Mouse (Mus musculus) G1E (cell line): Measurements from ENCODE around the gene Ttc14.

Experiments used
- CTCF ChIP-seq: IDR thresholded peaks from 2 replicates; pipeline ENCODE4 v1.5.1; 2012; ENCODE audit warnings: low read depth, low read length, inconsistent platforms, mixed read lengths
- GATA2 ChIP-seq: IDR thresholded peaks from 2 replicates; pipeline ENCODE4 v1.6.1; 2012; ENCODE audit warnings: low read depth, low read length, inconsistent platforms, borderline replicate concordance
- TAL1 ChIP-seq: conservative IDR thresholded peaks from 2 replicates; pipeline ENCODE4 v1.6.1; 2012; ENCODE audit warnings: low read depth, low read length, inconsistent platforms, mixed read lengths

DNA sequence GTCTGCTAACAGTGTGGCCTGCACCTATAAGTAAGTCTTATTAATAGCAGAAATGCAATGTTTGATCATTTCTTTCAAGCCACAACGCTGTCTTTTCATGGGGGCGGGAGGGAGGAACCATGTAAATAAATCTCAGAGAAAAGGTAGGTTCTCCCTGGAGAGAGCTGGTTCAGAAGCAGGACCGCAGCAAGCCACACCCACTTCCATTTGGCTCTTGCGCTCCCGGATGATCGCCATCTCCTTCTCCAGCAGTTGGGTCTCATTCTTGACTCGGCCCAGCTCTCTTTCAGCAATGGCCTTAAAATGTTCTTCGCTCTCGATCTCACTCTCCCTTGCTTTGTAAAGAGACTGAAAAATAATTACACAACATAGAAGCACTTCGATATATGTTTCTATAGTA lies 39.2 kb downstream of the Ttc14 start:
- TF ChIP-seq CTCF (no peak), TAL1 (no peak), GATA2 (no peak)
